Mouse (Mus musculus): ENCODE data around the gene Ankrd22.

DNA sequence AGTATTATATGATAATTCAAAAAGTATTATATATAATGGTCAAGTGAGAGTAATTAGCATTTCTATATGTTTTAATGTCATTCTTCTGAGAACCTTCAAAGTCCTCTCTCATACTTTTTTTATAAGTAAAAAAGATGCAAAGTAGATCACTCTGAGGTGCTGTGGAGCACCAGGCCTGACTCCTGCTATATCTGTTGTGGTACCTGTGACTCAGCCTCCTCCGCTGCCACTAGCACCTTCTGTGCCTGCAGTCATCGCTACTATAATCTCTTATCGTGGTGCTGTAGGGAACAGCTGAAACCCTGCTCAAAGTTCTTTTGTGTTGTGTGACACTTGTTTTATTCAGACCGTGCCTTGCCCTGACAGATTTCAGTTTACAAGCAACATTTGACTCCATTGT is 533 bp upstream of the Ankrd22 start:
- no peak for TF ChIP-seq GATA1 (IDR thresholded peaks at IDR 0.05; ENCODE audit: borderline replicate concordance, low read length)
- TF ChIP-seq FLI1 (IDR thresholded peaks at IDR 0.05; ENCODE audit: low read length): no peak

All from megakaryocyte, embryonic 14.5 days (primary cell).